Mouse (Mus musculus) regulatory T cell (primary cell): ENCODE data around the gene Acat2.
"Not testable (repeated sequence)": the region's sequence is repeated elsewhere in the genome, so short reads cannot be mapped to it uniquely, and the experiment has no call there.

Experiments used
- in situ Hi-C: fragments of 300-600 bp; cut with MboI, MseI; formaldehyde crosslinking; loops from one replicate; pipeline ENCODE4 v1.15.1; 2025; ENCODE audit warnings: high pct_unique_total_duplicates

Acat2 gene

GRCm38 (mm10) chr17:12909361-12910280 is 50.9 kb downstream of the Acat2 start, which contains the start of gene Pnldc1:
Gene Pnldc1, minus strand, starts transcription at chr17:12910230.
- in situ Hi-C loops: loop anchor here (5.0 to 10.0 kb wide), 2 partner anchors 32 to 775 kb away; partner anchors contain the start of gene Mrgprh

GRCm38 (mm10) chr17:12906436-12906835 is 54.1 kb downstream of the Acat2 start:
- in situ Hi-C loops: no loop called here

- in situ Hi-C loops: no loop called here
Observed at GRCm38 (mm10) chr17:12905810-12906209, 54.7 kb downstream of the Acat2 start.

- in situ Hi-C loops: no loop called here
Observed at GRCm38 (mm10) chr17:12904349-12904748, 56.2 kb downstream of the Acat2 start.

GRCm38 (mm10) chr17:12903372-12904333 is 56.9 kb downstream of the Acat2 start:
- in situ Hi-C loops: no loop called here

GRCm38 (mm10) chr17:12902291-12902690 is 58.3 kb downstream of the Acat2 start:
- in situ Hi-C loops: no loop called here

GRCm38 (mm10) chr17:12898607-12899006 is 61.9 kb downstream of the Acat2 start:
- in situ Hi-C loops: not testable (repeated sequence)

GRCm38 (mm10) chr17:12897674-12898073 is 62.9 kb downstream of the Acat2 start:
- in situ Hi-C loops: no loop called here
